Mouse (Mus musculus): Measurements from ENCODE around the gene Nrip3. TPM values are rescaled to one million over a fixed set of nuclear protein-coding genes. Genes with fewer than 3 reads are reported as not detected.

Gene Nrip3
- polyA plus RNA-seq, 1 experiment: 0.08 TPM

GRCm38 (mm10) chr7:109713434-109713982 lies 68.3 kb downstream of the Nrip3 start:
- Histone ChIP-seq H3K4me3 (ENCODE audit: control insufficient read depth, insufficient read depth, low read length) (no peak overlapping the region), H3K27ac (ENCODE audit: control insufficient read depth, insufficient read depth, low read length) (no peak overlapping the region), H3K27me3 (ENCODE audit: control insufficient read depth, insufficient read depth, low read length) (no peaks in the 10 kb centered on the region), H3K4me1 (replicated peaks; ENCODE audit: control insufficient read depth, insufficient read depth, low read length) (no peaks in the 10 kb centered on the region), H3K36me3 (ENCODE audit: control insufficient read depth, insufficient read depth, low read length) (peaks cover 35% of the 10 kb centered on the region)
- 94% methylated on average over 2 of the region's 2 CpGs for WGBS
- TF ChIP-seq POLR2A (IDR thresholded peaks at IDR 0.05; ENCODE audit: control insufficient read depth, extremely low read depth, insufficient read depth, low read length, poor library complexity) (no peak), CTCF (IDR thresholded peaks at IDR 0.05; ENCODE audit: borderline replicate concordance, control insufficient read depth, extremely low read depth, insufficient read depth, low read length, poor library complexity) (no peak)
- DNase-seq: no peak

GRCm38 (mm10) chr7:109712198-109712597 lies 69.6 kb downstream of the Nrip3 start:
- TF ChIP-seq POLR2A (IDR thresholded peaks at IDR 0.05; ENCODE audit: control insufficient read depth, extremely low read depth, insufficient read depth, low read length, poor library complexity) (no peak), CTCF (IDR thresholded peaks at IDR 0.05; ENCODE audit: borderline replicate concordance, control insufficient read depth, extremely low read depth, insufficient read depth, low read length, poor library complexity) (no peak)
- H3K4me3 ChIP-seq (ENCODE audit: control insufficient read depth, insufficient read depth, low read length): no peak overlapping the region
- H3K27ac ChIP-seq (ENCODE audit: control insufficient read depth, insufficient read depth, low read length): no peak overlapping the region
- no peak for DNase-seq
- no peaks in the 10 kb centered on the region for H3K4me1 ChIP-seq (replicated peaks; ENCODE audit: control insufficient read depth, insufficient read depth, low read length)
- no peaks in the 10 kb centered on the region for H3K27me3 ChIP-seq (ENCODE audit: control insufficient read depth, insufficient read depth, low read length)
- H3K36me3 ChIP-seq (ENCODE audit: control insufficient read depth, insufficient read depth, low read length): peaks cover 37% of the 10 kb centered on the region
- WGBS: 97% methylated on average over 7 of the region's 7 CpGs

- TF ChIP-seq POLR2A (IDR thresholded peaks at IDR 0.05; ENCODE audit: control insufficient read depth, extremely low read depth, insufficient read depth, low read length, poor library complexity): no peak
- no peak for TF ChIP-seq CTCF (IDR thresholded peaks at IDR 0.05; ENCODE audit: borderline replicate concordance, control insufficient read depth, extremely low read depth, insufficient read depth, low read length, poor library complexity)
- Histone ChIP-seq H3K27ac (ENCODE audit: control insufficient read depth, insufficient read depth, low read length) (no peak overlapping the region), H3K4me1 (replicated peaks; ENCODE audit: control insufficient read depth, insufficient read depth, low read length) (no peaks in the 10 kb centered on the region)
These were observed 71.8 kb downstream of the Nrip3 start for GRCm38 (mm10) chr7:109710069-109710468.

GRCm38 (mm10) chr7:109708961-109709382 lies 72.9 kb downstream of the Nrip3 start:
- Histone ChIP-seq H3K27me3 (ENCODE audit: control insufficient read depth, insufficient read depth, low read length) (no peaks in the 10 kb centered on the region), H3K27ac (ENCODE audit: control insufficient read depth, insufficient read depth, low read length) (no peak overlapping the region), H3K4me3 (ENCODE audit: control insufficient read depth, insufficient read depth, low read length) (no peak overlapping the region), H3K36me3 (ENCODE audit: control insufficient read depth, insufficient read depth, low read length) (peaks cover 37% of the 10 kb centered on the region), H3K4me1 (replicated peaks; ENCODE audit: control insufficient read depth, insufficient read depth, low read length) (peaks cover 2% of the 10 kb centered on the region; the same call in 1 of the 2 replicates)
- 83% methylated on average over 3 of the region's 3 CpGs for WGBS
- TF ChIP-seq POLR2A (IDR thresholded peaks at IDR 0.05; ENCODE audit: control insufficient read depth, extremely low read depth, insufficient read depth, low read length, poor library complexity) (no peak), CTCF (IDR thresholded peaks at IDR 0.05; ENCODE audit: borderline replicate concordance, control insufficient read depth, extremely low read depth, insufficient read depth, low read length, poor library complexity) (no peak)
- no peak for DNase-seq

More at GRCm38 (mm10) chr7:109710069-109710468, 71.8 kb downstream of the Nrip3 start:
- no peak for DNase-seq
- Histone ChIP-seq H3K36me3 (ENCODE audit: control insufficient read depth, insufficient read depth, low read length) (peaks cover 37% of the 10 kb centered on the region), H3K27me3 (ENCODE audit: control insufficient read depth, insufficient read depth, low read length) (no peaks in the 10 kb centered on the region), H3K4me3 (ENCODE audit: control insufficient read depth, insufficient read depth, low read length) (no peak overlapping the region)
- WGBS: 89% methylated on average over 1 of the region's 1 CpGs

Other genes with a start within 250 kb of the Nrip3 start
- 20.8 and 21.7 TPM in 2 replicates for gene St5, start 78.4 kb downstream of the Nrip3 start, polyA plus RNA-seq (2012; rRNA removed)
- 13.8 and 14.6 TPM in 2 replicates for gene Akip1, start 78.3 kb downstream of the Nrip3 start, polyA plus RNA-seq (2012; rRNA removed)
- 0.20 and 0.43 TPM in 2 replicates for gene BC051019, start 58.2 kb downstream of the Nrip3 start, polyA plus RNA-seq (2012; rRNA removed)
- 0.70 and 1.1 TPM in 2 replicates for gene Ascl3, start 50.3 kb downstream of the Nrip3 start, polyA plus RNA-seq (2012; rRNA removed)
- 38.8 and 45.3 TPM in 2 replicates for gene Tmem9b, start 29.1 kb downstream of the Nrip3 start, polyA plus RNA-seq (2012; rRNA removed)
- gene Scube2, start 83.7 kb upstream of the Nrip3 start, polyA plus RNA-seq (2012; rRNA removed): 0.06 and 0.34 TPM in 2 replicates
- 35.0 and 44.0 TPM in 2 replicates for gene Dennd5a, start 178.4 kb upstream of the Nrip3 start, polyA plus RNA-seq (2012; rRNA removed)
- 17.4 and 19.9 TPM in 2 replicates for gene Tmem41b, start 204.9 kb upstream of the Nrip3 start, polyA plus RNA-seq (2012; rRNA removed)
- 25.6 and 38.0 TPM in 2 replicates for gene Ipo7, start 236.2 kb upstream of the Nrip3 start, polyA plus RNA-seq (2012; rRNA removed)

Data from thymus, adult 2 months (tissue).